Mouse (Mus musculus): ENCODE results near the gene Tiam1. TPM values are rescaled to one million over a fixed set of nuclear protein-coding genes. Genes with fewer than 3 reads are reported as not detected.

Gene Tiam1
- polyA plus RNA-seq, 1 experiment from 2014 or later = 24.5 TPM

- H3K27ac ChIP-seq (ENCODE audit: low read depth, low read length) = no peak overlapping the region
- no peaks in the 10 kb centered on the region for H3K27me3 ChIP-seq (ENCODE audit: control insufficient read depth, insufficient read depth, low read length)
- no peak overlapping the region for H3K4me3 ChIP-seq (ENCODE audit: low read length)
- 90% methylated on average over 33 of the region's 33 CpGs for WGBS
- peaks cover 4% of the 10 kb centered on the region; the same call in 1 of the 2 replicates for H3K9me3 ChIP-seq (ENCODE audit: control insufficient read depth, low read length)
- H3K36me3 ChIP-seq (ENCODE audit: control insufficient read depth, insufficient read depth, low read length) = no peaks in the 10 kb centered on the region
- H3K4me1 ChIP-seq (ENCODE audit: control insufficient read depth, insufficient read depth, low read length) = peaks cover 9% of the 10 kb centered on the region; the same call in 1 of the 2 replicates
- ATAC-seq (ENCODE audit: low FRiP score, low TSS enrichment) = no peak
- H3K4me2 ChIP-seq (replicated peaks; ENCODE audit: low read depth, low read length) = no peak overlapping the region
- H3K9ac ChIP-seq (ENCODE audit: low read depth, low read length) = no peak overlapping the region
Measured at GRCm38 (mm10) chr16:89897547-89898298, 245.8 kb downstream of the Tiam1 start.

- H3K4me1 ChIP-seq (ENCODE audit: control insufficient read depth, insufficient read depth, low read length) = peaks cover 9% of the 10 kb centered on the region; the same call in 1 of the 2 replicates
- 83% methylated on average over 20 of the region's 20 CpGs for WGBS
- no peak for ATAC-seq (ENCODE audit: low FRiP score, low TSS enrichment)
- no peak overlapping the region for H3K4me3 ChIP-seq (ENCODE audit: low read length)
- H3K4me2 ChIP-seq (replicated peaks; ENCODE audit: low read depth, low read length) = no peak overlapping the region
- no peaks in the 10 kb centered on the region for H3K36me3 ChIP-seq (ENCODE audit: control insufficient read depth, insufficient read depth, low read length)
- no peaks in the 10 kb centered on the region for H3K27me3 ChIP-seq (ENCODE audit: control insufficient read depth, insufficient read depth, low read length)
- H3K9me3 ChIP-seq (ENCODE audit: control insufficient read depth, low read length) = peaks cover 4% of the 10 kb centered on the region; the same call in 1 of the 2 replicates
- no peak overlapping the region for H3K9ac ChIP-seq (ENCODE audit: low read depth, low read length)
- H3K27ac ChIP-seq (ENCODE audit: low read depth, low read length) = no peak overlapping the region
Measured at GRCm38 (mm10) chr16:89896885-89897546, 246.6 kb downstream of the Tiam1 start.

- Histone ChIP-seq H3K27me3 (ENCODE audit: control insufficient read depth, insufficient read depth, low read length) (no peaks in the 10 kb centered on the region), H3K4me3 (ENCODE audit: low read length) (no peak overlapping the region), H3K36me3 (ENCODE audit: control insufficient read depth, insufficient read depth, low read length) (no peaks in the 10 kb centered on the region), H3K9ac (ENCODE audit: low read depth, low read length) (no peak overlapping the region), H3K4me1 (ENCODE audit: control insufficient read depth, insufficient read depth, low read length) (peaks cover 9% of the 10 kb centered on the region; the same call in 1 of the 2 replicates), H3K4me2 (replicated peaks; ENCODE audit: low read depth, low read length) (no peak overlapping the region), H3K27ac (ENCODE audit: low read depth, low read length) (no peak overlapping the region), H3K9me3 (ENCODE audit: control insufficient read depth, low read length) (peaks cover 4% of the 10 kb centered on the region; the same call in 1 of the 2 replicates)
- WGBS = 80% methylated on average over 9 of the region's 9 CpGs
- ATAC-seq (ENCODE audit: low FRiP score, low TSS enrichment) = no peak
Measured at GRCm38 (mm10) chr16:89896392-89896791, 247.2 kb downstream of the Tiam1 start.

DNA sequence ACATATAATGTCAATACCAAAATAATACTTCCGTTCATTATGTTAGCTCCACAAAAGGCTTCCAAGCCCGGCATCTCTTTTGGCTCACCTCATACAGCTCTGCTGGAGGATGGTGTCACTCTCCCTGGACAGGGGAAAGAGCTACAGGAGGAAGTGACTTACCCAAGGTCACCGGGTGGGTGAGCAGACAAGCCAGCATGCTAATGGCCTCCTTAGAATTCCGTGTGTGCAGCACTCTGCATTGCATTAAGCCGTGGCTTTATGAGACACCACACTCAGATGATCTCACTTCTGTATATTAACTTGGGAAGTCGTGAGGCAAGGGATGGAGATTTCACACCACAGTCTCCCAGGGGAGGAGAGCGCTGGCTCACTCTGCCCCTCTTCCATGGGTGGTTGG lies 248.3 kb downstream of the Tiam1 start:
- H3K4me2 ChIP-seq (replicated peaks; ENCODE audit: low read depth, low read length) = no peak overlapping the region
- peaks cover 4% of the 10 kb centered on the region; the same call in 1 of the 2 replicates for H3K9me3 ChIP-seq (ENCODE audit: control insufficient read depth, low read length)
- ATAC-seq (ENCODE audit: low FRiP score, low TSS enrichment) = no peak
- no peaks in the 10 kb centered on the region for H3K27me3 ChIP-seq (ENCODE audit: control insufficient read depth, insufficient read depth, low read length)
- H3K9ac ChIP-seq (ENCODE audit: low read depth, low read length) = no peak overlapping the region
- H3K36me3 ChIP-seq (ENCODE audit: control insufficient read depth, insufficient read depth, low read length) = no peaks in the 10 kb centered on the region
- H3K4me3 ChIP-seq (ENCODE audit: low read length) = no peak overlapping the region
- H3K4me1 ChIP-seq (ENCODE audit: control insufficient read depth, insufficient read depth, low read length) = 0 out of 2 replicates have a peak, but pooled peaks cover 4% of the 10 kb centered on the region
- 81% methylated on average over 7 of the region's 7 CpGs for WGBS
- no peak overlapping the region for H3K27ac ChIP-seq (ENCODE audit: low read depth, low read length)

- Histone ChIP-seq H3K4me1 (ENCODE audit: control insufficient read depth, insufficient read depth, low read length) (0 out of 2 replicates have a peak, but pooled peaks cover 4% of the 10 kb centered on the region), H3K27ac (ENCODE audit: low read depth, low read length) (no peak overlapping the region), H3K9me3 (ENCODE audit: control insufficient read depth, low read length) (peaks cover 4% of the 10 kb centered on the region; the same call in 1 of the 2 replicates), H3K4me3 (ENCODE audit: low read length) (no peak overlapping the region), H3K36me3 (ENCODE audit: control insufficient read depth, insufficient read depth, low read length) (no peaks in the 10 kb centered on the region), H3K9ac (ENCODE audit: low read depth, low read length) (no peak overlapping the region), H3K27me3 (ENCODE audit: control insufficient read depth, insufficient read depth, low read length) (no peaks in the 10 kb centered on the region), H3K4me2 (replicated peaks; ENCODE audit: low read depth, low read length) (no peak overlapping the region)
- ATAC-seq (ENCODE audit: low FRiP score, low TSS enrichment) = no peak
- 57% methylated on average over 8 of the region's 8 CpGs for WGBS
Measured at GRCm38 (mm10) chr16:89894816-89895215, 248.8 kb downstream of the Tiam1 start.

GRCm38 (mm10) chr16:89890515-89891189 lies 252.9 kb downstream of the Tiam1 start:
- H3K9me3 ChIP-seq (ENCODE audit: control insufficient read depth, low read length) = peaks cover 4% of the 10 kb centered on the region; the same call in 1 of the 2 replicates
- WGBS = 78% methylated on average over 17 of the region's 17 CpGs
- no peak overlapping the region for H3K27ac ChIP-seq (ENCODE audit: low read depth, low read length)
- H3K9ac ChIP-seq (ENCODE audit: low read depth, low read length) = no peak overlapping the region
- H3K4me1 ChIP-seq (ENCODE audit: control insufficient read depth, insufficient read depth, low read length) = 0 out of 2 replicates have a peak, but pooled peaks cover 4% of the 10 kb centered on the region
- no peaks in the 10 kb centered on the region for H3K36me3 ChIP-seq (ENCODE audit: control insufficient read depth, insufficient read depth, low read length)
- no peak for ATAC-seq (ENCODE audit: low FRiP score, low TSS enrichment)
- H3K27me3 ChIP-seq (ENCODE audit: control insufficient read depth, insufficient read depth, low read length) = no peaks in the 10 kb centered on the region
- no peak overlapping the region for H3K4me3 ChIP-seq (ENCODE audit: low read length)
- H3K4me2 ChIP-seq (replicated peaks; ENCODE audit: low read depth, low read length) = no peak overlapping the region

DNA sequence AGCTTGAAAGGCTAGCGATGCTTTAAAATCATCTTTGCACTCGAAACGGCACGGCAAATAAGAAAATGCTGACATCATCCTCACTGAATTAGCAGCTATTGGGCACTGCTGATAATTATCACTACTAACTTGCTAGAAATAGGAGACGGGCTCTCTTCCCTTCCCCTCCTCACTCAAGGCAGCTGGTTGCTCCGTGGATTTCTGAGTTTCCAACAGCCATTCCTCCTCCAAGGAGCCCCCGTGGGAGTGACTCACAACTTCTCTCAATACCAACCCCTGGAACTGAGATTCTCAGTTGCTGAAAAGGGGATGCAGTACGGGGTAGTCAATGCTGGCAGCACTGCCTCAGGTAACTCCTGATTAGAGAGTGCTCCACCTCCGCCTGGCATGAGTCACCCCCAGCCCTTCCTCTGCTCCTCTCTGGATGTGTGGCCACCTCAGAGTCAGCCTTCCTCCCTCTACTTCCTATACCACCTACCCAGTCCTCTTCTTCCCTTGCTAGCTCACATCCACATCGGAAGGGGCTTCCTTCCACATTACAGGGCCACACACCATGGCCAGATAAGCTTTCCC lies 253.6 kb downstream of the Tiam1 start:
- Histone ChIP-seq H3K9ac (ENCODE audit: low read depth, low read length) (no peak overlapping the region), H3K4me3 (ENCODE audit: low read length) (no peak overlapping the region), H3K27me3 (ENCODE audit: control insufficient read depth, insufficient read depth, low read length) (no peaks in the 10 kb centered on the region), H3K4me2 (replicated peaks; ENCODE audit: low read depth, low read length) (no peak overlapping the region), H3K4me1 (ENCODE audit: control insufficient read depth, insufficient read depth, low read length) (no peaks in the 10 kb centered on the region), H3K9me3 (ENCODE audit: control insufficient read depth, low read length) (peaks cover 4% of the 10 kb centered on the region; the same call in 1 of the 2 replicates), H3K27ac (ENCODE audit: low read depth, low read length) (no peak overlapping the region), H3K36me3 (ENCODE audit: control insufficient read depth, insufficient read depth, low read length) (no peaks in the 10 kb centered on the region)
- ATAC-seq (ENCODE audit: low FRiP score, low TSS enrichment) = no peak
- 65% methylated on average over 10 of the region's 10 CpGs for WGBS

DNA sequence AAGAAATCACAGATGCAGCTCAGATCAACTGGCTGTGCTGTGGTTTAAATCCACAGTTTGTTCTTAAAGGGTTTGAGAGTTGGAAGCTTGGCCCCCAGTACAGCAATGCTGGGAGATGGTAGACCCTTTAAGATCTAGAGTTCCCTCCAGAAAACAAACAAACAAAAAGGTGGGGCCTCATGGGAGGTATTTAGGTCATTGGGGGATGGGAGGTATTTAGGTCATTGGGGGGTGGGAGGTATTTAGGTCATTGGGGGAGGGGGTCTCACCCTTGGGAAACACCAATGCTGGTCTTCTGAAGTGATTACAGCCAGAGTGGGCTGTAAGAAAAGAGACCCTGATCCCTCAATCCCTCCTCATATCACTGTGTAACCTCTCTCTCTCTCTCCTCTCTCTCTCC lies 257.0 kb downstream of the Tiam1 start:
- Histone ChIP-seq H3K9me3 (ENCODE audit: control insufficient read depth, low read length) (no peaks in the 10 kb centered on the region), H3K4me3 (ENCODE audit: low read length) (no peak overlapping the region), H3K27ac (ENCODE audit: low read depth, low read length) (no peak overlapping the region), H3K27me3 (ENCODE audit: control insufficient read depth, insufficient read depth, low read length) (no peaks in the 10 kb centered on the region), H3K36me3 (ENCODE audit: control insufficient read depth, insufficient read depth, low read length) (peaks cover 2% of the 10 kb centered on the region; the same call in 1 of the 2 replicates), H3K4me1 (ENCODE audit: control insufficient read depth, insufficient read depth, low read length) (no peaks in the 10 kb centered on the region), H3K4me2 (replicated peaks; ENCODE audit: low read depth, low read length) (no peak overlapping the region), H3K9ac (ENCODE audit: low read depth, low read length) (no peak overlapping the region)
- ATAC-seq (ENCODE audit: low FRiP score, low TSS enrichment) = no peak

Measured in kidney, embryonic 14.5 days (tissue).